Mouse (Mus musculus): ENCODE results near the gene Cd59b. TPM values are rescaled to one million over a fixed set of nuclear protein-coding genes. Genes with fewer than 3 reads are reported as not detected.
"Not testable (repeated sequence)": the region's sequence is repeated elsewhere in the genome, so short reads cannot be mapped to it uniquely, and the experiment has no call there.

Cd59b gene
- polyA plus RNA-seq, 1 experiment = not detected

- Histone ChIP-seq H3K27ac (ENCODE audit: insufficient read depth, low read depth, low read length) (no peak overlapping the region), H3K4me1 (ENCODE audit: control insufficient read depth, insufficient read depth, low read length) (no peaks in the 10 kb centered on the region), H3K4me3 (ENCODE audit: insufficient read depth, low read depth, low read length) (no peak overlapping the region)
- 74% methylated on average over 10 of the region's 10 CpGs for WGBS
- TF ChIP-seq CTCF (IDR thresholded peaks at IDR 0.05; ENCODE audit: insufficient read depth, low read depth, low read length) (no peak), POLR2A (IDR thresholded peaks at IDR 0.05; ENCODE audit: insufficient read depth, low read depth, low read length) (no peak)
Measured at GRCm38 (mm10) chr2:104059786-104060185, 9.9 kb upstream of the Cd59b start.

GRCm38 (mm10) chr2:104060996-104061395 lies 8.7 kb upstream of the Cd59b start:
- H3K4me3 ChIP-seq (ENCODE audit: insufficient read depth, low read depth, low read length) = no peak overlapping the region
- no peak overlapping the region for H3K27ac ChIP-seq (ENCODE audit: insufficient read depth, low read depth, low read length)
- no peak for TF ChIP-seq POLR2A (IDR thresholded peaks at IDR 0.05; ENCODE audit: insufficient read depth, low read depth, low read length)
- no peak for TF ChIP-seq CTCF (IDR thresholded peaks at IDR 0.05; ENCODE audit: insufficient read depth, low read depth, low read length)
- H3K4me1 ChIP-seq (ENCODE audit: control insufficient read depth, insufficient read depth, low read length) = no peaks in the 10 kb centered on the region
- 89% methylated on average over 6 of the region's 6 CpGs for WGBS

GRCm38 (mm10) chr2:104062665-104063064 lies 7.0 kb upstream of the Cd59b start:
- H3K4me3 ChIP-seq (ENCODE audit: insufficient read depth, low read depth, low read length) = no peak overlapping the region
- TF ChIP-seq CTCF (IDR thresholded peaks at IDR 0.05; ENCODE audit: insufficient read depth, low read depth, low read length) = no peak
- TF ChIP-seq POLR2A (IDR thresholded peaks at IDR 0.05; ENCODE audit: insufficient read depth, low read depth, low read length) = no peak
- no peak overlapping the region for H3K27ac ChIP-seq (ENCODE audit: insufficient read depth, low read depth, low read length)

GRCm38 (mm10) chr2:104064152-104064551 lies 5.5 kb upstream of the Cd59b start:
- WGBS = 87% methylated on average over 2 of the region's 2 CpGs

More at GRCm38 (mm10) chr2:104062665-104063064, 7.0 kb upstream of the Cd59b start:
- H3K4me1 ChIP-seq (ENCODE audit: control insufficient read depth, insufficient read depth, low read length) = no peaks in the 10 kb centered on the region

GRCm38 (mm10) chr2:104065526-104065925 lies 4.1 kb upstream of the Cd59b start, which contains the start of gene Gm10912:
Gene Gm10912 (plus strand): TSS chr2:104065826.
- 75% methylated on average over 6 of the region's 6 CpGs for WGBS
- not testable (repeated sequence) for H3K27ac ChIP-seq (ENCODE audit: insufficient read depth, low read depth, low read length); H3K4me3 ChIP-seq (ENCODE audit: insufficient read depth, low read depth, low read length); H3K4me1 ChIP-seq (ENCODE audit: control insufficient read depth, insufficient read depth, low read length)

More at GRCm38 (mm10) chr2:104064152-104064551, 5.5 kb upstream of the Cd59b start:
- H3K4me3 ChIP-seq (ENCODE audit: insufficient read depth, low read depth, low read length) = no peak overlapping the region
- TF ChIP-seq POLR2A (IDR thresholded peaks at IDR 0.05; ENCODE audit: insufficient read depth, low read depth, low read length) (no peak), CTCF (IDR thresholded peaks at IDR 0.05; ENCODE audit: insufficient read depth, low read depth, low read length) (no peak)
- H3K4me1 ChIP-seq (ENCODE audit: control insufficient read depth, insufficient read depth, low read length) = no peaks in the 10 kb centered on the region
- no peak overlapping the region for H3K27ac ChIP-seq (ENCODE audit: insufficient read depth, low read depth, low read length)

- WGBS = 89% methylated on average over 7 of the region's 7 CpGs
- not testable (repeated sequence) for H3K4me1 ChIP-seq (ENCODE audit: control insufficient read depth, insufficient read depth, low read length); H3K27ac ChIP-seq (ENCODE audit: insufficient read depth, low read depth, low read length); H3K4me3 ChIP-seq (ENCODE audit: insufficient read depth, low read depth, low read length)
Measured at GRCm38 (mm10) chr2:104068450-104068849, 1.2 kb upstream of the Cd59b start, which contains the start of gene Gm10799. Gene Gm10799 (minus strand): TSS chr2:104068550.

GRCm38 (mm10) chr2:104078285-104078684 lies 8.6 kb downstream of the Cd59b start:
- H3K4me3 ChIP-seq (ENCODE audit: insufficient read depth, low read depth, low read length); H3K4me1 ChIP-seq (ENCODE audit: control insufficient read depth, insufficient read depth, low read length); H3K27ac ChIP-seq (ENCODE audit: insufficient read depth, low read depth, low read length): not testable (repeated sequence)
- WGBS = 88% methylated on average over 5 of the region's 5 CpGs

GRCm38 (mm10) chr2:104081436-104082050 lies 11.9 kb downstream of the Cd59b start:
- not testable (repeated sequence) for H3K27ac ChIP-seq (ENCODE audit: insufficient read depth, low read depth, low read length); H3K4me1 ChIP-seq (ENCODE audit: control insufficient read depth, insufficient read depth, low read length); H3K4me3 ChIP-seq (ENCODE audit: insufficient read depth, low read depth, low read length)
- WGBS = no CpG with 5 or more reads among the region's 1 CpGs

GRCm38 (mm10) chr2:104082474-104082873 lies 12.8 kb downstream of the Cd59b start:
- H3K4me1 ChIP-seq (ENCODE audit: control insufficient read depth, insufficient read depth, low read length) = no peaks in the 10 kb centered on the region
- TF ChIP-seq POLR2A (IDR thresholded peaks at IDR 0.05; ENCODE audit: insufficient read depth, low read depth, low read length) (no peak), CTCF (IDR thresholded peaks at IDR 0.05; ENCODE audit: insufficient read depth, low read depth, low read length) (no peak)
- no peak overlapping the region for H3K27ac ChIP-seq (ENCODE audit: insufficient read depth, low read depth, low read length)
- H3K4me3 ChIP-seq (ENCODE audit: insufficient read depth, low read depth, low read length) = no peak overlapping the region

- H3K4me1 ChIP-seq (ENCODE audit: control insufficient read depth, insufficient read depth, low read length); H3K4me3 ChIP-seq (ENCODE audit: insufficient read depth, low read depth, low read length); H3K27ac ChIP-seq (ENCODE audit: insufficient read depth, low read depth, low read length): not testable (repeated sequence)
Measured at GRCm38 (mm10) chr2:104084027-104084426, 14.4 kb downstream of the Cd59b start.

GRCm38 (mm10) chr2:104087562-104087961 lies 17.9 kb downstream of the Cd59b start:
- not testable (repeated sequence) for H3K4me1 ChIP-seq (ENCODE audit: control insufficient read depth, insufficient read depth, low read length); H3K27ac ChIP-seq (ENCODE audit: insufficient read depth, low read depth, low read length); H3K4me3 ChIP-seq (ENCODE audit: insufficient read depth, low read depth, low read length)
- 92% methylated on average over 1 of the region's 1 CpGs for WGBS

Data from olfactory bulb, adult 2 months (tissue).